Mouse (Mus musculus): ENCODE data around the gene Emc10. TPM values are rescaled to one million over a fixed set of nuclear protein-coding genes. Genes with fewer than 3 reads are reported as not detected.

The Emc10 gene
- polyA plus RNA-seq, 1 experiment, result 122 TPM

DNA sequence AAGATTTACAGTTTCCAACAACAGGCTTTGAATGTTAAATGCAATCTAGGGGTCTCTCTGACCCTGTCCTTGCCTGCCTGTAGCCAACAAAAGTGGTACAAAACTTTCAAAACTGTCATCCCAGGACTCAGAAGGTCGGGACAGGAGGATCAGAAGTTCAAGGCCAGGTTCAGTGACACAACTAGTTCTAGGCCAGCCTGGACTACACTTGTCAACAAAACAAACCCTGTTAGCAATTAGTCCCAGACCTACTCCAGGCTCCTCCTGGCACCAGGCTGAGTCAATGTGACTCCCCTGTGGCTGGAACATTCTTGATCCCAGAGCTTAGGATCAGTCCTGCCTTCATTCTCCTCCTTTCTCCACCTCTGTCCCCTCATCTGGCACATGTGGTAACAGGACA, 2.6 kb upstream of the Emc10 start:
- Histone ChIP-seq H3K27me3 (ENCODE audit: control insufficient read depth, insufficient read depth, low read length) (no peaks in the 10 kb centered on the region), H3K36me3 (ENCODE audit: control insufficient read depth, insufficient read depth, low read length) (no peaks in the 10 kb centered on the region), H3K27ac (ENCODE audit: control insufficient read depth, insufficient read depth, low read depth, low read length) (no peak overlapping the region), H3K4me1 (ENCODE audit: control insufficient read depth, insufficient read depth, low read length) (peaks cover 13% of the 10 kb centered on the region), H3K4me3 (ENCODE audit: control insufficient read depth, low read depth, low read length) (peak overlapping the region; percentile 19)
- TF ChIP-seq CTCF (IDR thresholded peaks at IDR 0.05; ENCODE audit: control insufficient read depth, insufficient read depth, insufficient replicate concordance, low read depth, low read length), result no peak
- TF ChIP-seq POLR2A (IDR thresholded peaks at IDR 0.05; ENCODE audit: control insufficient read depth, low read depth, low read length), result no peak

DNA sequence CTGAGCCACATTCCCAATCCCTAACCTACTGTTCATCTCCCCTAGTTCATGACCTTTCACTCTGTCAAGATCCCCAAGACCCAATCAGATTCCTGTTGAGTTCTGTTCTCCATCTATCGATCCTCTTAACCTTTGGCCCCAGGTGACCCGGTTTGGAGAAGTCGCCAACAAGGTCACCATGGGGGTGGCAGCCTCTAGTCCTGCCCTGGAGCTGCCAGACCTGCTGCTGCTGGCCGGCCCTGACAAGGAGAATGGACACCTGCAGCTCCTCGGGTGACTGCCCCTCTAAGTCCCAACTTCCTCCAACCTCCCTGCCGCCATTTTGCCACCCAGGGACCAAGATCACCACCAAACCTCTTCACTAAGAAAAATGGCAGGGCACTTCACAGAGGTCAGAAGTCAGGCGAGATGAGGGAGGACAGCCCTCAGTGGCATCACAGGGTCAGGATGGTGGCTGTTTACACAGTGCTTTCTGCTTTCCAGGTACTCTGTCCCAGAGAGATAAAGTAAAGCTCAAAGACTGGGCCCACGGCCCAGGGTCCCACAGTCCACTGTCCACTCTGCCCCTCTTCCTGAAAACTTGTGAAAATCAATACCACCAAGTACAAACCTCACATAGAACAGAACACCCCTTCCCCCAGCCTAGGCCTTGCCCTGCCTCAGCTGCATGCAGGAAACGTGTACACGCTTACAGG, 1.2 kb upstream of the Emc10 start:
- Histone ChIP-seq H3K4me3 (ENCODE audit: control insufficient read depth, low read depth, low read length) (peak overlapping the region; percentile 96), H3K27me3 (ENCODE audit: control insufficient read depth, insufficient read depth, low read length) (no peaks in the 10 kb centered on the region), H3K27ac (ENCODE audit: control insufficient read depth, insufficient read depth, low read depth, low read length) (peak overlapping the region; percentile 46; the same call in 1 of the 2 replicates), H3K36me3 (ENCODE audit: control insufficient read depth, insufficient read depth, low read length) (no peaks in the 10 kb centered on the region), H3K4me1 (ENCODE audit: control insufficient read depth, insufficient read depth, low read length) (peaks cover 13% of the 10 kb centered on the region)
- TF ChIP-seq POLR2A (IDR thresholded peaks at IDR 0.05; ENCODE audit: control insufficient read depth, low read depth, low read length) (no peak), CTCF (IDR thresholded peaks at IDR 0.05; ENCODE audit: control insufficient read depth, insufficient read depth, insufficient replicate concordance, low read depth, low read length) (no peak)

DNA sequence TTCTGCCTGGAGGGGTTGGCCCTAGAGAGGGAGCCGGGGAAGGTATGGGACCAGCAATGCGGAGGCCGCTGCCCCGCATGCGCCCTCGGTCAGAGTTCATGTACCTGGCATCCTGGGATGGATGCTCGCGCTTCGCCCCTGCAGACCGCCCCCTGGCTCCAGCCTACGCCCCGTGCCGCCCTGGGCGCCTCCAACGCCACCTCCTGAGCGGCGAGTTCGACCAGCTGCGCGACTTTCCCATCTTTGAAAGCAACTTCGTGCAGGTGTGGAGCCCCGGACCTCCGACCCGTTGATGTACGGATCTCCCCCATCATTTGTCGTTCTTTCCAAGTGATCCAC, 411 bp upstream of the Emc10 start:
- no peak; the same call in 1 of the 2 replicates for TF ChIP-seq POLR2A (IDR thresholded peaks at IDR 0.05; ENCODE audit: control insufficient read depth, low read depth, low read length)
- TF ChIP-seq CTCF (IDR thresholded peaks at IDR 0.05; ENCODE audit: control insufficient read depth, insufficient read depth, insufficient replicate concordance, low read depth, low read length), result no peak
- peak overlapping the region; percentile 96 for H3K4me3 ChIP-seq (ENCODE audit: control insufficient read depth, low read depth, low read length)
- no peaks in the 10 kb centered on the region for H3K36me3 ChIP-seq (ENCODE audit: control insufficient read depth, insufficient read depth, low read length)
- H3K27me3 ChIP-seq (ENCODE audit: control insufficient read depth, insufficient read depth, low read length), result no peaks in the 10 kb centered on the region
- peak overlapping the region; percentile 93 for H3K27ac ChIP-seq (ENCODE audit: control insufficient read depth, insufficient read depth, low read depth, low read length)
- H3K4me1 ChIP-seq (ENCODE audit: control insufficient read depth, insufficient read depth, low read length), result peaks cover 13% of the 10 kb centered on the region

DNA sequence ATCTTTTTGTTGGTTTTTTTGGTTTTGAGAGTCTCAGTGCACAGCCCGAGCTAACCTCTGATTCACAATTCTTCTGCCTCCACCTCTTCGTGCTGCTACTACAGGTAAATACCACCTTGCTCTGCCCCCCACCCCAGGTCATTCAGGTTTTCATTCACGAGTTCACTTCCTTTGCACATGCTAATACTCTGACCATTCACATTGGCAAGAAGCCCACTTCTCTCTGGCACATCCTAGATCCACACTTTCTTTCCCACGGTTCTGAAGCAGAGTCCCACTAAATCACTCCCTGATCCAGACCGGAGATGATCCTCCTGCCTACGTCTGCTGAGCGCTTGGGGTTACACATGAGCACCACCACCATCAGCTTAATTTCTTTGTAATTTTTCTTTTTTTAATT, 1.2 kb downstream of the Emc10 start:
- Histone ChIP-seq H3K27ac (ENCODE audit: control insufficient read depth, insufficient read depth, low read depth, low read length) (no peak overlapping the region), H3K36me3 (ENCODE audit: control insufficient read depth, insufficient read depth, low read length) (no peaks in the 10 kb centered on the region), H3K4me3 (ENCODE audit: control insufficient read depth, low read depth, low read length) (peak overlapping the region; percentile 96), H3K27me3 (ENCODE audit: control insufficient read depth, insufficient read depth, low read length) (no peaks in the 10 kb centered on the region), H3K4me1 (ENCODE audit: control insufficient read depth, insufficient read depth, low read length) (peaks cover 7% of the 10 kb centered on the region)
- TF ChIP-seq POLR2A (IDR thresholded peaks at IDR 0.05; ENCODE audit: control insufficient read depth, low read depth, low read length), result no peak
- TF ChIP-seq CTCF (IDR thresholded peaks at IDR 0.05; ENCODE audit: control insufficient read depth, insufficient read depth, insufficient replicate concordance, low read depth, low read length), result no peak

DNA sequence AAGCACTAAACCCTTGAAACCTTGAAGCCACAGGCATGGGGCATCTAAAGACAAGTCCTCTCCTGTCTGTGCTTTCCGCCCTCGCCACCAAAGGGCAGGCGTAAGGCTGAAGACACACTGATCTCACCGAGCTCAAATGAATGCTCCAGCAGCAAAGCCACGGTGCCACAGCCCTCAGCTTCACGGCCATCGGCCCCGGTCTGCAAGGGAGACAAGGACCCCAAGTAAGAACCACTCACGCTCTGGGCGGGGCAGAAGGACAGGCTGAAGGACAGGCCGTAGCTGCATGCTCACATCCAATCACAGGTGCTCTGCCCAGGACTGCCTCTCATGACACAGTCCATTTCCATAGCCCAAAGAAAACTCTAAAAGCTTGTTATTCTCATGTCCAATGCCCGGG, 1.6 kb downstream of the Emc10 start:
- Histone ChIP-seq H3K36me3 (ENCODE audit: control insufficient read depth, insufficient read depth, low read length) (no peaks in the 10 kb centered on the region), H3K4me1 (ENCODE audit: control insufficient read depth, insufficient read depth, low read length) (peaks cover 3% of the 10 kb centered on the region), H3K4me3 (ENCODE audit: control insufficient read depth, low read depth, low read length) (no peak overlapping the region; the same call in 1 of the 2 replicates), H3K27ac (ENCODE audit: control insufficient read depth, insufficient read depth, low read depth, low read length) (no peak overlapping the region), H3K27me3 (ENCODE audit: control insufficient read depth, insufficient read depth, low read length) (no peaks in the 10 kb centered on the region)
- TF ChIP-seq POLR2A (IDR thresholded peaks at IDR 0.05; ENCODE audit: control insufficient read depth, low read depth, low read length) (no peak), CTCF (IDR thresholded peaks at IDR 0.05; ENCODE audit: control insufficient read depth, insufficient read depth, insufficient replicate concordance, low read depth, low read length) (no peak)

DNA sequence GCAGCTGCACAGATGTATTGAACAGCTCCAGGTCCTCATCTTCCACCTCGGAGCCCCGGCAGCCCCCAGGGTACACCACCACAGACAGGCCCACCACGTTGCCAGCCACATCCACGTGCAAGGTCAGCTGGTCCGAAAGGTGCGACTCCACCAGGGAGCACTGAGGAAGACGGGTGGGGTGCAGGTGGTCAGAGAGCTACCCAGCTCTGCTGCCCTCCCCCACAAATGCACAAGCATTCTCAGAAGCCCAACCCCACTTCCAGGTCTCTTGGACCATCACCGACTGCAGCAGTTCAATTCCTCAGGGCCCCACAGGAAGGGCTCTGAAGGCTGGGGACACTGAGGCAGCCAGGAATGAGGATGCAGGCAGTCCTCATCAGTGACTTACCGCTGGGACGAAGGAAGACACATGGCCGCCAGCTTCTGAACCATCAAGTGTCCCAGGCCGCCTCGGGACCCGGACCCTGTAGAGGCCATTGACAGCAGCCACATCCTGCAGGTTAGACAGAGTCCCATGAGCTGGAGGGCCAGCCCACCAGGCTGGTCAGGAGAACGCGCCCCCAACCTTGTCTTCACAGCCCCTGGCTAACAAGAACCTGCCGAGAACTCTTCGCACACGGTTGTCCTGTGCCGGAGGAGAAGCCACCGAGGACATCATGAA, 4.0 kb downstream of the Emc10 start:
- no peaks in the 10 kb centered on the region for H3K27me3 ChIP-seq (ENCODE audit: control insufficient read depth, insufficient read depth, low read length)
- no peak overlapping the region for H3K4me3 ChIP-seq (ENCODE audit: control insufficient read depth, low read depth, low read length)
- TF ChIP-seq CTCF (IDR thresholded peaks at IDR 0.05; ENCODE audit: control insufficient read depth, insufficient read depth, insufficient replicate concordance, low read depth, low read length), result no peak
- TF ChIP-seq POLR2A (IDR thresholded peaks at IDR 0.05; ENCODE audit: control insufficient read depth, low read depth, low read length), result no peak
- peaks cover 2% of the 10 kb centered on the region for H3K4me1 ChIP-seq (ENCODE audit: control insufficient read depth, insufficient read depth, low read length)
- no peak overlapping the region for H3K27ac ChIP-seq (ENCODE audit: control insufficient read depth, insufficient read depth, low read depth, low read length)
- no peaks in the 10 kb centered on the region for H3K36me3 ChIP-seq (ENCODE audit: control insufficient read depth, insufficient read depth, low read length)

DNA sequence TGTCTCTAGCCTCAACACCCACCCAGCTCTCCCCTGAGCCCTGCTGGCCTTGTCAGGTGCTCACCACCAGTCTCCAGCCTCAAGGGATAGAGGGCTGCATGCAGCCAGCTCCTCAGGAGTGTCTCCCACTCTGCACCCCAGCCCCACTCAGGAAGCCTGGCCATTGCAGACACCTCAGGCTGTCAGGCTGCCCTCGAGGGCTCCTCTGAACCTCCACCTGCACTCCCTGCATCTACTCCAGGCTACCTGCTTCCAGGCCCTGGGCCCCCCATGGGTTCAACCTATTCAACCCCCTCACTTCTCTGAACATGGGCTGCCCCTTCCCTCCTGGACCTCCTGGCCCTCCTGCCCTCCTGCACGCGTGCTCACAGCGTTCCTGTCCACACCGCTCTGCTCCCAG, 4.9 kb downstream of the Emc10 start:
- no peaks in the 10 kb centered on the region for H3K36me3 ChIP-seq (ENCODE audit: control insufficient read depth, insufficient read depth, low read length)
- H3K27ac ChIP-seq (ENCODE audit: control insufficient read depth, insufficient read depth, low read depth, low read length), result no peak overlapping the region
- no peaks in the 10 kb centered on the region for H3K27me3 ChIP-seq (ENCODE audit: control insufficient read depth, insufficient read depth, low read length)
- no peak overlapping the region for H3K4me3 ChIP-seq (ENCODE audit: control insufficient read depth, low read depth, low read length)
- TF ChIP-seq CTCF (IDR thresholded peaks at IDR 0.05; ENCODE audit: control insufficient read depth, insufficient read depth, insufficient replicate concordance, low read depth, low read length) (no peak), POLR2A (IDR thresholded peaks at IDR 0.05; ENCODE audit: control insufficient read depth, low read depth, low read length) (no peak)
- H3K4me1 ChIP-seq (ENCODE audit: control insufficient read depth, insufficient read depth, low read length), result no peaks in the 10 kb centered on the region
